In genomic region chr1:152368311-152369088, GRCm38 (mm10) we compare ENCODE assay signal across 10 mouse cellular contexts. TPM values are rescaled to one million over a fixed set of nuclear protein-coding genes. Genes with fewer than 3 reads are reported as not detected.
A peak's percentile ranks its signal among the peaks of the same experiment; 100 is the strongest.
DNase-seq lines count a peak whose midpoint lies in the region; ATAC-seq lines count a peak whose summit lies in the region.
"Had no signal": no experiment of that assay in that cellular context is flagged by ENCODE, and none has a peak within 500 bp of the region (broad histone marks: within the 10 kb centered on the region; RNA-seq: fewer than 3 reads in every experiment).

No protein-coding gene starts in this region.

- no peak overlapping the region; the same call in 1 of the 2 replicates for H3K4me2 ChIP-seq in embryonic facial prominence, embryonic 12.5 days (replicated peaks)
- no peak overlapping the region for H3K4me2 ChIP-seq in limb, embryonic 15.5 days
- H3K4me2 ChIP-seq: hindbrain, embryonic 15.5 days had no signal

- no peaks in the 10 kb centered on the region for H3K9me3 ChIP-seq in embryonic facial prominence, embryonic 12.5 days
- no peaks in the 10 kb centered on the region for H3K9me3 ChIP-seq in limb, embryonic 15.5 days
- H3K9me3 ChIP-seq: hindbrain, embryonic 15.5 days; megakaryocyte, embryonic 14.5 days had no signal

- peak overlapping the region; percentile 27; the same call in 1 of the 2 replicates for H3K9ac ChIP-seq in embryonic facial prominence, embryonic 12.5 days
- H3K9ac ChIP-seq in limb, embryonic 15.5 days = no peak overlapping the region
- H3K9ac ChIP-seq: hindbrain, embryonic 15.5 days had no signal

- H3K4me1 ChIP-seq in embryonic facial prominence, embryonic 12.5 days = peaks cover 10% of the 10 kb centered on the region
- H3K4me1 ChIP-seq in limb, embryonic 15.5 days = peaks cover 10% of the 10 kb centered on the region

- H3K36me3 ChIP-seq in embryonic facial prominence, embryonic 12.5 days = no peaks in the 10 kb centered on the region
- peaks cover 13% of the 10 kb centered on the region; the same call in 1 of the 2 replicates for H3K36me3 ChIP-seq in limb, embryonic 15.5 days

- no peak overlapping the region for H3K4me3 ChIP-seq in embryonic facial prominence, embryonic 12.5 days
- no peak overlapping the region for H3K4me3 ChIP-seq in limb, embryonic 15.5 days
- H3K4me3 ChIP-seq: hindbrain, embryonic 15.5 days; megakaryocyte, embryonic 14.5 days had no signal

- 55% methylated on average over 13 of the region's 13 CpGs for WGBS in embryonic facial prominence, embryonic 12.5 days
- 49% methylated on average over 13 of the region's 13 CpGs for WGBS in limb, embryonic 15.5 days

- H3K27me3 ChIP-seq in embryonic facial prominence, embryonic 12.5 days = no peaks in the 10 kb centered on the region
- no peaks in the 10 kb centered on the region for H3K27me3 ChIP-seq in limb, embryonic 15.5 days
- H3K27me3 ChIP-seq: hindbrain, embryonic 15.5 days; megakaryocyte, embryonic 14.5 days had no signal

- peak; percentile 47; the same call in 1 of the 2 replicates for ATAC-seq in embryonic facial prominence, embryonic 12.5 days (ENCODE audit: insufficient number of reproducible peaks, insufficient read depth, low FRiP score, low TSS enrichment)
- ATAC-seq in limb, embryonic 15.5 days (ENCODE audit: insufficient number of reproducible peaks, low FRiP score, low TSS enrichment, low read depth) = no peak

- H3K27ac ChIP-seq in embryonic facial prominence, embryonic 12.5 days = peak overlapping the region; percentile 69; the same call in 1 of the 2 replicates
- peak overlapping the region; percentile 71 for H3K27ac ChIP-seq in limb, embryonic 15.5 days
- H3K27ac ChIP-seq: hindbrain, embryonic 15.5 days had no signal

- DNase-seq in heart, adult 18-20 months = peak; percentile 19 to 24
- DNase-seq in heart, adult 8-10 months (ENCODE audit: low spot score) = no peak
- DNase-seq in brain, adult 2 months (ENCODE audit: low read depth, low spot score) = peak; percentile 47
- no peak for DNase-seq in layer of hippocampus, adult 18-20 months (ENCODE audit: low spot score in 2 of 2)
- DNase-seq in adrenal gland, postnatal 4 days (ENCODE audit: low spot score in 2 of 2) = no peak
- no peak for DNase-seq in thymus, postnatal 4 days

RNA-seq across cellular contexts. Expression of gene Tsen15, which starts 18.0 kb away (rescaled TPM):
- total RNA-seq in heart, adult 18-20 months (2021) = 10 to 100 TPM; 21.0 to 21.5 TPM
- total RNA-seq in heart, adult 8-10 months (2022) = 10 to 100 TPM; 17.3 to 23.2 (median 20.7) TPM
- 90.5 and 94.5 TPM in 2 replicates for polyA plus RNA-seq in embryonic facial prominence, embryonic 12.5 days (2016; fragmentation: Nextera tagmentation; extraction: Ambion mirVana)
- polyA plus RNA-seq in limb, embryonic 15.5 days (2015; fragmentation: Nextera tagmentation; extraction: Ambion mirVana) = 74.3 and 74.9 TPM in 2 replicates
- 10 to 100 TPM; 36.1 to 38.3 TPM for total RNA-seq in layer of hippocampus, adult 18-20 months (2021)
- 10 to 100 TPM; 33.7 to 35.4 TPM for total RNA-seq in adrenal gland, postnatal 4 days (2021)

RNA-seq across cellular contexts. Expression of gene Colgalt2, which starts 31.1 kb away (rescaled TPM):
- total RNA-seq in heart, adult 18-20 months (2021) = 1 to 10 TPM; 3.0 to 3.2 TPM
- 1 to 10 TPM; 2.6 to 3.2 (median 2.7) TPM for total RNA-seq in heart, adult 8-10 months (2022)
- 3.2 and 3.3 TPM in 2 replicates for polyA plus RNA-seq in embryonic facial prominence, embryonic 12.5 days (2016; fragmentation: Nextera tagmentation; extraction: Ambion mirVana)
- polyA plus RNA-seq in limb, embryonic 15.5 days (2015; fragmentation: Nextera tagmentation; extraction: Ambion mirVana) = 8.0 and 8.4 TPM in 2 replicates
- 1 to 10 TPM; 5.6 to 5.7 TPM for total RNA-seq in layer of hippocampus, adult 18-20 months (2021)
- 1 to 10 TPM; 2.5 to 2.8 TPM for total RNA-seq in adrenal gland, postnatal 4 days (2021)

Comparison
In these comparisons a context has a peak if more than half of its experiments do, and no peak if none do; other contexts are left out.
1. DNase-seq: peak in heart, adult 18-20 months (2 of 2) and brain, adult 2 months (single experiment); none in heart, adult 8-10 months (single experiment), layer of hippocampus, adult 18-20 months (0 of 2), adrenal gland, postnatal 4 days (0 of 2) and thymus, postnatal 4 days (single experiment).